Mouse (Mus musculus): ENCODE data around the gene Tcf7l1. TPM values are rescaled to one million over a fixed set of nuclear protein-coding genes. Genes with fewer than 3 reads are reported as not detected.

The Tcf7l1 gene
- polyA plus RNA-seq, 1 experiment from 2014 or later, result 26.5 TPM

DNA sequence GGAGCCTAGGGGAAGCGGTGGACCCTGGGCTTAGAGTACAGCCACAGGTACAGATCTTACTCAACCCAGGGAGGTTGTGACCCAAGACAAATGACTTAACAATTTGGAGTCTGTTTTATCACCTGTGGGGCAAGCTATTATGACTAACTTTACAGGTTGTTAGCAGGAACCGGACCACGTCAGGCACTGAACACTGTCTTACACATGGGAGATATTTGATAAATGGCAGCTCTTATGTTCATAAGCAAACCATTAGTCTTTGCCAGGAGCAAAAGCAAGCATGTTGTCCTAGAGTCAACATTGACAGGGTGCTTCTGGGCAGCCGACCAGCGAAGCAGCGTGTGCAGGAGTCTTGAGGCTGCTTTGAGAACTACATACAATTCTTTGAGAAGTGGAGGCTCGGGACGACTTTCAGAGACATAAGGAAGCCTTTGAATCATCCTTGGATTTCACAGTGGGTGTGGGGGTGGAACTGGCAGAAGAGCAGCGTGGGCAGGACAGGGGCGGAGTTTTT is 138.7 kb downstream of the Tcf7l1 start:
- peaks cover 30% of the 10 kb centered on the region for H3K4me1 ChIP-seq (replicated peaks; ENCODE audit: control insufficient read depth, insufficient read depth, low read length)
- H3K4me2 ChIP-seq (ENCODE audit: low read length), result no peak overlapping the region
- H3K9me3 ChIP-seq (ENCODE audit: control insufficient read depth, low read length), result no peaks in the 10 kb centered on the region
- 35% methylated on average over 10 of the region's 10 CpGs for WGBS
- H3K27ac ChIP-seq (ENCODE audit: low read depth), result no peak overlapping the region
- H3K36me3 ChIP-seq (ENCODE audit: control insufficient read depth, insufficient read depth, low read length), result peaks cover 4% of the 10 kb centered on the region; the same call in 1 of the 2 replicates
- no peak overlapping the region for H3K9ac ChIP-seq (ENCODE audit: low read length)
- DNase-seq (ENCODE audit: low spot score) (no peak), ATAC-seq (replicated peaks; ENCODE audit: low FRiP score, low TSS enrichment, low read depth) (no peak)
- H3K27me3 ChIP-seq (replicated peaks; ENCODE audit: control insufficient read depth, insufficient read depth, low read length), result no peaks in the 10 kb centered on the region
- H3K4me3 ChIP-seq (ENCODE audit: low read depth, low read length), result no peak overlapping the region

DNA sequence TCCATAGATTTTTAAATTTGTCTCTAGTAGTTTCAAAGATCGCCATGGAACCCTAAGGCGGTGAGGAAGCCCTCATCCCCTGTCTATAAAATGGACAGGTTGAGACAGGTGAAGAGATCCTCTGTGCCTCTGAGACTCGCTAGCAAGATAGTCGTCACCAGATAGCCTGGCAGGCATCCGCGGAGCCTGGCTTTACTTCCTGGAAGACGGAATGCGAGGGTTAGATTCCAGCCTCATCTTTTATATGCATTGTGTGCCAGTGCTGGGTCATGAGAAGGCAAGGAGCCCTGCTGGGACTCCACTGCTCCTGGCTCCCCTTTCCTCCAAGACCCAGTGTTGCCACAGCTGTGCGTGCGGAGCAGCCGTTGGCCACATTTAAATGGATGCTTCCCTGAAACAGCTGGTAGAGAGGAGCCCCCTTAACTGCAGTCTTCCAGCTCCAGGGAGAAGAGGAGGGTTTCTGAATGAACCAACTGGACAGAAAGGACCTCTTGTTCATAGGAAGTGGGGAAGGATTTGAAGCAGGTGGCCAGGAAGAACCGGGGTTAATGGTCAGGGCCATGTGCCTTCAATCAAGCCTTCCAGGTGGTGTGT is 141.0 kb downstream of the Tcf7l1 start:
- 65% methylated on average over 12 of the region's 12 CpGs for WGBS

DNA sequence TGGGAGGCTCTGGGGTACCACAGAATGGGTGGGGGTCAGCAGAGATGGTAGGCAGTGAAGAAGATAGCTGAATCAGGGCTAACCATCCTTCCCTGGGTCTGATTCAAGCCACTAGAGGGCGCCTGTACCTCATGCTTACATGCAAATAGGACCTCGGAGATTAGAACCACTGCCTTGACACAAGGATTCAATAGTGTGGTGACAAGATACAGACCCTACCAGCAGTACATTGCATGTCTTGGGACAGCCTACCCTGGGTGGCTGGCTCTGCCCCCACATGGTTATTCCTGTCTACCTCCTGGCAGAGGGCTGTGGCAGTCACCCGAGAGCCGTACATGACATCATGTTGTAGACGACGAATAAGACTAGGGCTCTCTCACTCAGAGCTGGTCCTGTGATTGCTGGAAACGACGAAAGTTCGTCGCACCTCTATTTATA is 141.7 kb downstream of the Tcf7l1 start:
- H3K27me3 ChIP-seq (replicated peaks; ENCODE audit: control insufficient read depth, insufficient read depth, low read length), result no peaks in the 10 kb centered on the region
- 40% methylated on average over 10 of the region's 10 CpGs for WGBS
- ATAC-seq (replicated peaks; ENCODE audit: low FRiP score, low TSS enrichment, low read depth), result peak; percentile 52
- peaks cover 4% of the 10 kb centered on the region; the same call in 1 of the 2 replicates for H3K36me3 ChIP-seq (ENCODE audit: control insufficient read depth, insufficient read depth, low read length)
- no peak overlapping the region for H3K9ac ChIP-seq (ENCODE audit: low read length)
- no peak overlapping the region for H3K4me2 ChIP-seq (ENCODE audit: low read length)
- peak; percentile 89 for DNase-seq (ENCODE audit: low spot score)
- H3K4me1 ChIP-seq (replicated peaks; ENCODE audit: control insufficient read depth, insufficient read depth, low read length), result peaks cover 17% of the 10 kb centered on the region
- H3K4me3 ChIP-seq (ENCODE audit: low read depth, low read length), result no peak overlapping the region
- H3K9me3 ChIP-seq (ENCODE audit: control insufficient read depth, low read length), result no peaks in the 10 kb centered on the region
- no peak overlapping the region for H3K27ac ChIP-seq (ENCODE audit: low read depth)

More for the DNA sequence above, 141.0 kb downstream of the Tcf7l1 start:
- ATAC-seq (replicated peaks; ENCODE audit: low FRiP score, low TSS enrichment, low read depth) (no peak), DNase-seq (ENCODE audit: low spot score) (no peak)
- H3K27me3 ChIP-seq (replicated peaks; ENCODE audit: control insufficient read depth, insufficient read depth, low read length), result no peaks in the 10 kb centered on the region
- H3K4me2 ChIP-seq (ENCODE audit: low read length), result no peak overlapping the region
- H3K9ac ChIP-seq (ENCODE audit: low read length), result no peak overlapping the region
- no peaks in the 10 kb centered on the region for H3K9me3 ChIP-seq (ENCODE audit: control insufficient read depth, low read length)
- H3K27ac ChIP-seq (ENCODE audit: low read depth), result no peak overlapping the region
- peaks cover 4% of the 10 kb centered on the region; the same call in 1 of the 2 replicates for H3K36me3 ChIP-seq (ENCODE audit: control insufficient read depth, insufficient read depth, low read length)
- no peak overlapping the region for H3K4me3 ChIP-seq (ENCODE audit: low read depth, low read length)
- peaks cover 20% of the 10 kb centered on the region for H3K4me1 ChIP-seq (replicated peaks; ENCODE audit: control insufficient read depth, insufficient read depth, low read length)

DNA sequence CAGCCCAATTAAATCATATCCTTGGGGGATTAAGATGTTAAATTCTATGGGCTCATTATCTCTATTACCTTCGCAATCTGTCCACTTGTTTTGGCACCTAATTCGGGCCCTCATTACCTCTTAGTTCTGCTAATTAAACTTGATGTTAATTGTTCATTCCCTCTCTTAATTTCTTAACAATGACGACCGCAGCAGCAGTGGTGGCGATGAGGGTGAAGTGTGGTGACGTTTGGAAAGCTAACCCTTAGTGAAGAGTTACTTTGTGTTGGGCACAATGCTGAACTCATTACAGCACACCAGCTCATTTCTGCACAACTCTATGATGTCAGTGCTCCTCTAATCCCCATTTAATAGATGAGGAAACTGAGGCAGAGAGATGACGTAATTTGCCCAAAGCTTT is 143.7 kb downstream of the Tcf7l1 start:
- Histone ChIP-seq H3K4me1 (replicated peaks; ENCODE audit: control insufficient read depth, insufficient read depth, low read length) (peaks cover 11% of the 10 kb centered on the region), H3K27ac (ENCODE audit: low read depth) (no peak overlapping the region), H3K4me3 (ENCODE audit: low read depth, low read length) (no peak overlapping the region), H3K4me2 (ENCODE audit: low read length) (no peak overlapping the region), H3K27me3 (replicated peaks; ENCODE audit: control insufficient read depth, insufficient read depth, low read length) (no peaks in the 10 kb centered on the region), H3K9ac (ENCODE audit: low read length) (no peak overlapping the region), H3K36me3 (ENCODE audit: control insufficient read depth, insufficient read depth, low read length) (peaks cover 4% of the 10 kb centered on the region; the same call in 1 of the 2 replicates), H3K9me3 (ENCODE audit: control insufficient read depth, low read length) (no peaks in the 10 kb centered on the region)
- DNase-seq (ENCODE audit: low spot score) (no peak), ATAC-seq (replicated peaks; ENCODE audit: low FRiP score, low TSS enrichment, low read depth) (no peak)
- 85% methylated on average over 7 of the region's 7 CpGs for WGBS

DNA sequence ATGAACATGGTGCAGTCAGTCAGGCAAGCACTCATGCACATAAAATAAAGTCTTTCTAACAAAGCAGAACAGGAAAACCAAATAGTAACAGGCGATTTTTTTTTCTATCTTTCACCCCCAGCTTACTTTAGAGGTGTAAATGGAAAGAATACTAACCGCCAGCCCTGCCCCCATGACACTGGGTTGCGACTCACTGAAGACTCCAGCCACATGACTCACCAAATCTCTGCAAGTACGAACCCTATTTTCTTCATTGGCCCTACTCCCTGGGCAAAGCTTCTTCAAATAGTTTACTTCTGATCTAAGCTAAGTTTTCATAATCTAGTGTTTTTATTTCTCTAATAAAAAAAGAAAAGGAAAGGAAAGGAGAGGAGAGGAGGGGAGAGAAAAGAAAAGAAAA is 144.5 kb downstream of the Tcf7l1 start:
- no peak overlapping the region for H3K4me2 ChIP-seq (ENCODE audit: low read length)
- DNase-seq (ENCODE audit: low spot score) (no peak), ATAC-seq (replicated peaks; ENCODE audit: low FRiP score, low TSS enrichment, low read depth) (no peak)
- peaks cover 6% of the 10 kb centered on the region for H3K4me1 ChIP-seq (replicated peaks; ENCODE audit: control insufficient read depth, insufficient read depth, low read length)
- no peaks in the 10 kb centered on the region for H3K27me3 ChIP-seq (replicated peaks; ENCODE audit: control insufficient read depth, insufficient read depth, low read length)
- H3K27ac ChIP-seq (ENCODE audit: low read depth), result no peak overlapping the region
- peaks cover 4% of the 10 kb centered on the region; the same call in 1 of the 2 replicates for H3K36me3 ChIP-seq (ENCODE audit: control insufficient read depth, insufficient read depth, low read length)
- 76% methylated on average over 4 of the region's 4 CpGs for WGBS
- no peaks in the 10 kb centered on the region for H3K9me3 ChIP-seq (ENCODE audit: control insufficient read depth, low read length)
- no peak overlapping the region for H3K4me3 ChIP-seq (ENCODE audit: low read depth, low read length)
- H3K9ac ChIP-seq (ENCODE audit: low read length), result no peak overlapping the region

DNA sequence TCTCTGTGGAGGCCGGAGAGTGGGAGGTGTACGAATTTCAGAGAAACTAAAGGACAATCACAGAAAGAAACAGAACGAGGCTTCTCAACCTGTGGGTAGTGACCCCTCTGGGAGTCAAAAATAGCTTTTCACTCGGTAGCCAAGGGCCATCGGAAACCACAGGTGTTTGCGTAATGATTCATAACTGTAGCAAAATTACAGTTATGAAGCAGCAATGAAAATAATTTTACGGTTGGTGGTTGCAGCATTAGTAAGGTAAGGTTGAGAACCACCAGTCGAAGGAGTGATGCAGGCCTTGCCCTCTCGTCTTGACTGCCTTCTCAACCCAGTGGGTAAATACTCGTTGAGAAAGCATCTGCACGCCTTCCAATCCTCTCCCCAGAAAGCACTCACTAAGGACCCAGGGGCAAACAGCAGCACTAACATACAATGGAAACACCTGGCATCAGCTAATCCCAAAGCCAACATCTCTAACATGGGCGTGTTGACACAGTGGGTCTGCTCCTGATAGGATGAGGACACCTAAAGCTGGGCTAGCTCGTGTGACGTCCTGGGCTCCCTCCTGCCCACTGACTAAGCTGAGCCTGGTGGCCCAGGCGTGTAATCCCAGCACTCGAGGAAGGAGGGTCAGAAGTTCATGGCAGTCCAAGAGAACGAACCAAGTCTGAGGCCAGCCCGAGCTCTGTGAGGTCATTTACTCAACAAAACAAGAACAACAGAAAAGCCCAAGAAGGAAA is 147.7 kb downstream of the Tcf7l1 start:
- Histone ChIP-seq H3K9me3 (ENCODE audit: control insufficient read depth, low read length) (no peaks in the 10 kb centered on the region), H3K4me2 (ENCODE audit: low read length) (no peak overlapping the region), H3K27ac (ENCODE audit: low read depth) (0 out of 2 replicates have a peak overlapping the region, but pooled peaks have one; percentile 47), H3K9ac (ENCODE audit: low read length) (no peak overlapping the region), H3K27me3 (replicated peaks; ENCODE audit: control insufficient read depth, insufficient read depth, low read length) (no peaks in the 10 kb centered on the region), H3K4me3 (ENCODE audit: low read depth, low read length) (no peak overlapping the region), H3K4me1 (replicated peaks; ENCODE audit: control insufficient read depth, insufficient read depth, low read length) (0 out of 2 replicates have a peak, but pooled peaks cover 1% of the 10 kb centered on the region), H3K36me3 (ENCODE audit: control insufficient read depth, insufficient read depth, low read length) (no peaks in the 10 kb centered on the region; the same call in 1 of the 2 replicates)
- ATAC-seq (replicated peaks; ENCODE audit: low FRiP score, low TSS enrichment, low read depth) (peak; percentile 54; the same call in 1 of the 2 replicates), DNase-seq (ENCODE audit: low spot score) (no peak)
- WGBS, result 68% methylated on average over 18 of the region's 18 CpGs

DNA sequence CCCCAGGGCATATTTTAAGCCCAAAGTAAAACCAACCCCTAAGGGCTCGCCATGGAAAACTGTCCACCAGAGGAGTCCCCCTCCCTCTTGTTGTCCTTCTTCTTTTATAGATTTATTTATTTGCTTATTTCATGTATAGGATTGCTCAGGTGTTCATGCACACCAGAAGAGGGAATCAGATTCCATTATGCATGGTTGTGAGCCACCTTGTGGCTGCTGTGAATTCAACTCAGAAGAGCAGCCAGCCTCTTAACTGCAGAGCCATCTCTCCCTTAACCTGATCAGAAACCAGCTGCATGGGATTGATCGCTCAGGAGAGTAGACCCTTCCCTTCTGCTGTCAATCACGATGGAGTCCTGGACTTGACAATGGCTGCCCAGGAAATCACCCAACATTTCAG is 152.1 kb downstream of the Tcf7l1 start:
- WGBS, result 86% methylated on average over 3 of the region's 3 CpGs
- H3K9ac ChIP-seq (ENCODE audit: low read length), result no peak overlapping the region
- no peak overlapping the region for H3K4me3 ChIP-seq (ENCODE audit: low read depth, low read length)
- H3K27ac ChIP-seq (ENCODE audit: low read depth), result no peak overlapping the region
- no peaks in the 10 kb centered on the region for H3K27me3 ChIP-seq (replicated peaks; ENCODE audit: control insufficient read depth, insufficient read depth, low read length)
- no peaks in the 10 kb centered on the region for H3K9me3 ChIP-seq (ENCODE audit: control insufficient read depth, low read length)
- ATAC-seq (replicated peaks; ENCODE audit: low FRiP score, low TSS enrichment, low read depth) (no peak), DNase-seq (ENCODE audit: low spot score) (no peak)
- no peak overlapping the region for H3K4me2 ChIP-seq (ENCODE audit: low read length)
- H3K4me1 ChIP-seq (replicated peaks; ENCODE audit: control insufficient read depth, insufficient read depth, low read length), result 0 out of 2 replicates have a peak, but pooled peaks cover 10% of the 10 kb centered on the region
- H3K36me3 ChIP-seq (ENCODE audit: control insufficient read depth, insufficient read depth, low read length), result peaks cover 21% of the 10 kb centered on the region

DNA sequence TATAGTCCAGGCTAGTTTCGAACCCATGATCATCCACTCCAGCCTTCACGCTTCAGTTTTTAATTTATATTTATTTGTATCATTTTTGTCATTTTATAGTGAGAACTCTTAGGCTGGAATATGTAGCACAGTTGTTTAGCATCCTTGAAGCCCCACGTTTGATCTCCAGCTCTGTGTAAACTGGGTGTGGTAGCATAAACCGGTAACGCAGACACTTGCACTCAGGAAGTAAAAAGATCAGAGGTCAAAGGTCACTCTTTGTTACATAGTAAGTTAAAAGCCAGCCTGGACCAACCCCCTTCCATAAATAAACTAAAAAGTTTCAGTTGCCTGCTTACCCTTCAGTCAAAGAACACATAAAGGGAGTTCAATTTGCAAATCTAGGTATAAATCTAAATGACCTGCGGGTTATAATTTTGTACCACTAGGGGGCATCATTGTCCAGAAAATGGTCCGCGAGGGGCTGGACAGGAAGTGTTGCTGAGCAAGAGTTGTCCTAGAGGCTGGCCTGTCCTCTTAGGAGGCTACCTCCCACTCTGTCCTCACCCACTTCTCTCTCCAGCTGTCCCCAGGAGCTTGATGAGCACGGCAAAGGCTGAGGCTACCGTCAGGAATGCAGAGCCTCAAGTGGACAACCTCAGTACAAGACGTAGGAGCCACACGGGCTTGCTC is 153.2 kb downstream of the Tcf7l1 start:
- peaks cover 31% of the 10 kb centered on the region for H3K36me3 ChIP-seq (ENCODE audit: control insufficient read depth, insufficient read depth, low read length)
- no peak overlapping the region for H3K27ac ChIP-seq (ENCODE audit: low read depth)
- no peak overlapping the region for H3K4me3 ChIP-seq (ENCODE audit: low read depth, low read length)
- 35% methylated on average over 12 of the region's 12 CpGs for WGBS
- no peak overlapping the region for H3K9ac ChIP-seq (ENCODE audit: low read length)
- H3K9me3 ChIP-seq (ENCODE audit: control insufficient read depth, low read length), result no peaks in the 10 kb centered on the region
- DNase-seq (ENCODE audit: low spot score), result peak; percentile 79
- H3K4me2 ChIP-seq (ENCODE audit: low read length), result no peak overlapping the region
- 0 out of 2 replicates have a peak, but pooled peaks cover 10% of the 10 kb centered on the region for H3K4me1 ChIP-seq (replicated peaks; ENCODE audit: control insufficient read depth, insufficient read depth, low read length)
- no peaks in the 10 kb centered on the region for H3K27me3 ChIP-seq (replicated peaks; ENCODE audit: control insufficient read depth, insufficient read depth, low read length)
- ATAC-seq (replicated peaks; ENCODE audit: low FRiP score, low TSS enrichment, low read depth), result peak; percentile 70

All from intestine, embryonic 14.5 days (tissue).